Mouse (Mus musculus): ENCODE measurements around the gene Tmem165. TPM values are rescaled to one million over a fixed set of nuclear protein-coding genes. Genes with fewer than 3 reads are reported as not detected.
A peak's percentile ranks its signal among the peaks of the same experiment; 100 is the strongest.

Tmem165 gene
- polyA plus RNA-seq, 1 experiment from 2014 or later, result 127 TPM

- no peak for TF ChIP-seq CTCF (IDR thresholded peaks at IDR 0.05; ENCODE audit: low read depth)
- Histone ChIP-seq H3K9me3 (replicated peaks; ENCODE audit: low read length) (no peaks in the 10 kb centered on the region), H3K27ac (peak overlapping the region; percentile 97), H3K4me2 (ENCODE audit: low read length) (peak overlapping the region; percentile 84), H3K36me3 (ENCODE audit: insufficient read depth, low read length) (no peaks in the 10 kb centered on the region), H3K27me3 (ENCODE audit: insufficient read depth, low read length) (no peaks in the 10 kb centered on the region), H3K9ac (ENCODE audit: low read depth, low read length) (peak overlapping the region; percentile 91), H3K4me1 (replicated peaks; ENCODE audit: insufficient read depth, low read length) (peaks cover 13% of the 10 kb centered on the region; the same call in 1 of the 2 replicates), H3K4me3 (replicated peaks; ENCODE audit: low read depth, low read length) (peak overlapping the region; percentile 87)
- WGBS, result 4% methylated on average over 30 of the region's 38 CpGs
- peak; percentile 82 for DNase-seq (ENCODE audit: low spot score)
- ATAC-seq (replicated peaks; ENCODE audit: low FRiP score, low read depth), result peak; percentile 86
Measured at GRCm38 (mm10) chr5:76184286-76185080, 803 bp downstream of the Tmem165 start.

DNA sequence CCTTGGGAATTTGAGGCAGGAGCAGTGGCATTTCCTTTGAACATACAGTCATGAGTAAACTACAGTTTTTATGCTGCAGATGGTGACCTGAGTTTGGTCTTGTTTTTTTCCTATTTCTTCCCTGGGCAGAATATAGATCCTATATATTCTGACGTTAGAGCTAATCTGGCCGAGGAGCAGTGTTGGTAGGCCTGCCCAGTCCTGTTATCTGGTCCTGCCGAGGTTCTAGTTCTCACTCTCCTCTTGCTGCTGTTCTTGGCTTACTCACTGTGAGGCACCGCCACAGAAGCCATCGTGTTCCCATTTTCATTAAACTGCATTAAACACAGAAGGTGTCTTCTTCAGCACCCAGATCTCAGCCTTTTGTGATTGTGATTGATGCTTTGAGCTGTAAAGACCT, 4.2 kb downstream of the Tmem165 start:
- no peak for ATAC-seq (replicated peaks; ENCODE audit: low FRiP score, low read depth)
- Histone ChIP-seq H3K4me3 (replicated peaks; ENCODE audit: low read depth, low read length) (no peak overlapping the region), H3K4me2 (ENCODE audit: low read length) (no peak overlapping the region), H3K27ac (no peak overlapping the region), H3K27me3 (ENCODE audit: insufficient read depth, low read length) (no peaks in the 10 kb centered on the region), H3K9ac (ENCODE audit: low read depth, low read length) (no peak overlapping the region), H3K9me3 (replicated peaks; ENCODE audit: low read length) (no peaks in the 10 kb centered on the region), H3K4me1 (replicated peaks; ENCODE audit: insufficient read depth, low read length) (peaks cover 13% of the 10 kb centered on the region; the same call in 1 of the 2 replicates), H3K36me3 (ENCODE audit: insufficient read depth, low read length) (no peaks in the 10 kb centered on the region)
- DNase-seq (ENCODE audit: low spot score), result no peak
- 92% methylated on average over 5 of the region's 5 CpGs for WGBS
- no peak for TF ChIP-seq CTCF (IDR thresholded peaks at IDR 0.05; ENCODE audit: low read depth)

GRCm38 (mm10) chr5:76190609-76191008, 6.9 kb downstream of the Tmem165 start:
- Histone ChIP-seq H3K36me3 (ENCODE audit: insufficient read depth, low read length) (peaks cover 3% of the 10 kb centered on the region; the same call in 1 of the 2 replicates), H3K4me3 (replicated peaks; ENCODE audit: low read depth, low read length) (no peak overlapping the region), H3K9me3 (replicated peaks; ENCODE audit: low read length) (no peaks in the 10 kb centered on the region), H3K9ac (ENCODE audit: low read depth, low read length) (no peak overlapping the region), H3K27ac (no peak overlapping the region), H3K4me1 (replicated peaks; ENCODE audit: insufficient read depth, low read length) (peaks cover 6% of the 10 kb centered on the region; the same call in 1 of the 2 replicates), H3K27me3 (ENCODE audit: insufficient read depth, low read length) (no peaks in the 10 kb centered on the region), H3K4me2 (ENCODE audit: low read length) (no peak overlapping the region)
- WGBS, result 90% methylated on average over 4 of the region's 4 CpGs
- ATAC-seq (replicated peaks; ENCODE audit: low FRiP score, low read depth), result no peak
- TF ChIP-seq CTCF (IDR thresholded peaks at IDR 0.05; ENCODE audit: low read depth), result no peak
- no peak for DNase-seq (ENCODE audit: low spot score)

DNA sequence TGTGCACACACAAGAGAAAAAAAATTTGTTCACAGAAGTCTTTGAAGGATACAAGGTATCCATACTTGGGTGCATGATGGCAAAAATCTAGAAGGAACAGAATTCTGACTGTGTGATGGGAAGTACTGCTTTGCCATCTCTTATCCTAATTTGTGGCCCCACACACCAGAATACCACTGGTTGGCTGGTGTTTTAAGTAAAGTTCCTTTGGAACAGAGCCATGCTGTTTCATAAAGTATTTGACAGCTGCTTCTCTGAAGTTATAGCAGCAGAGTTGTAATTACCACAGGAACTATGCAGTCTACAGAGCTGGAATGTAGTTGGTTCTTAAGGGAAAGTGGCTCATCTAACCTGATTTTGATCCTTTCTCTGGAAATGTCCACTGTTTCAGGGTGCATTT, 9.4 kb downstream of the Tmem165 start:
- no peaks in the 10 kb centered on the region for H3K27me3 ChIP-seq (ENCODE audit: insufficient read depth, low read length)
- TF ChIP-seq CTCF (IDR thresholded peaks at IDR 0.05; ENCODE audit: low read depth), result no peak
- no peak overlapping the region for H3K4me3 ChIP-seq (replicated peaks; ENCODE audit: low read depth, low read length)
- H3K9ac ChIP-seq (ENCODE audit: low read depth, low read length), result no peak overlapping the region
- peaks cover 3% of the 10 kb centered on the region; the same call in 1 of the 2 replicates for H3K36me3 ChIP-seq (ENCODE audit: insufficient read depth, low read length)
- H3K4me2 ChIP-seq (ENCODE audit: low read length), result no peak overlapping the region
- H3K27ac ChIP-seq, result no peak overlapping the region
- H3K9me3 ChIP-seq (replicated peaks; ENCODE audit: low read length), result no peaks in the 10 kb centered on the region
- 0 out of 2 replicates have a peak, but pooled peaks cover under 1% of the 10 kb centered on the region for H3K4me1 ChIP-seq (replicated peaks; ENCODE audit: insufficient read depth, low read length)
- ATAC-seq (replicated peaks; ENCODE audit: low FRiP score, low read depth) (no peak), DNase-seq (ENCODE audit: low spot score) (no peak)

DNA sequence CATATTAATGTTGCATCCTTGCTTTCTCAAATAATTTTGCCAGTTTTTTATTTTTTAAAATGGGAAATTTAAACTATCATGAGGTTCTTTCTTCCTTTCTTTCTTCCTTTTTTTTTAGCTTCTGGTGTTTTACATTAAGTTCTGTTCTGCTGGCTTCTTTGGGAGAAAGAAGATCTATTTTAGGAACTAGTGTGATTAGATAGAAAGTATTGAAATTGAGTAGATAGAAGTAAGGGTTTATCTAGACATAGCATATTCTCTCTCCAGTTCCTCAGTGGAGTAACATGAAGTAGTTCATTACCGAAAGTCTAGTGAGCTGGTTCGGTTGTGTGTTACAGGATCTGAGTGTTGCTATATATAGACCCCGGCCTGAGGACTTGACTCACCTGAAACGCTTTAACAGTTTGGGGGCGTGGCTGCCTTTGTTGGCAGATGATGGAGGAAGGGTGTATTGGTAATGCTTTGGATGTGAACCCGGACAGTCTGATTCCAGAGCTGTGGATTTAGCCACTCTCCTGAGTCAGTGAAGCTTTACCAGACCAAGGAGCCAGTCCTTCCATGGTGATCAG, 10.8 kb downstream of the Tmem165 start:
- H3K9ac ChIP-seq (ENCODE audit: low read depth, low read length), result no peak overlapping the region
- H3K36me3 ChIP-seq (ENCODE audit: insufficient read depth, low read length), result peaks cover 6% of the 10 kb centered on the region; the same call in 1 of the 2 replicates
- no peak overlapping the region for H3K4me3 ChIP-seq (replicated peaks; ENCODE audit: low read depth, low read length)
- DNase-seq (ENCODE audit: low spot score), result no peak
- H3K27ac ChIP-seq, result no peak overlapping the region
- H3K9me3 ChIP-seq (replicated peaks; ENCODE audit: low read length), result no peaks in the 10 kb centered on the region
- H3K4me2 ChIP-seq (ENCODE audit: low read length), result no peak overlapping the region
- 62% methylated on average over 6 of the region's 6 CpGs for WGBS
- no peaks in the 10 kb centered on the region for H3K27me3 ChIP-seq (ENCODE audit: insufficient read depth, low read length)
- H3K4me1 ChIP-seq (replicated peaks; ENCODE audit: insufficient read depth, low read length), result no peaks in the 10 kb centered on the region
- TF ChIP-seq CTCF (IDR thresholded peaks at IDR 0.05; ENCODE audit: low read depth), result no peak
- ATAC-seq (replicated peaks; ENCODE audit: low FRiP score, low read depth), result no peak

DNA sequence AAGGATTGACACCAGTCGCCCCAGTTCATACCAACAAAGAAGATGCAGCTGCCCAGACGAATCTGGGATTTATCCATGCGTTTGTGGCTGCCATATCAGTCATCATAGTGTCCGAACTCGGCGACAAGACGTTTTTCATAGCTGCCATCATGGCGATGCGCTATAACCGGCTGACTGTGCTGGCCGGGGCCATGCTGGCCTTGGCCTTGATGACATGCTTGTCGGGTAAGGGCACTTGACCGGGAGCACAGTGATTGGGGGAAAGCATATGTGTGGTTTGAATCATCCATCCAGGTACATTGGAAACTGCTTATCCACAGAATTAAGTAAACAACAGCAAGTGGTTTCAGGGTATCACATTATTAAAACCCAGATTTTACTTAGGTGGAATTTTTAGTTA, 15.7 kb downstream of the Tmem165 start:
- H3K27ac ChIP-seq, result no peak overlapping the region
- no peak overlapping the region for H3K9ac ChIP-seq (ENCODE audit: low read depth, low read length)
- H3K4me2 ChIP-seq (ENCODE audit: low read length), result no peak overlapping the region
- WGBS, result 90% methylated on average over 13 of the region's 13 CpGs
- H3K4me3 ChIP-seq (replicated peaks; ENCODE audit: low read depth, low read length), result no peak overlapping the region
- TF ChIP-seq CTCF (IDR thresholded peaks at IDR 0.05; ENCODE audit: low read depth), result no peak
- H3K9me3 ChIP-seq (replicated peaks; ENCODE audit: low read length), result no peaks in the 10 kb centered on the region
- no peak for DNase-seq (ENCODE audit: low spot score)
- no peaks in the 10 kb centered on the region for H3K4me1 ChIP-seq (replicated peaks; ENCODE audit: insufficient read depth, low read length)
- peaks cover 36% of the 10 kb centered on the region for H3K36me3 ChIP-seq (ENCODE audit: insufficient read depth, low read length)
- H3K27me3 ChIP-seq (ENCODE audit: insufficient read depth, low read length), result no peaks in the 10 kb centered on the region
- ATAC-seq (replicated peaks; ENCODE audit: low FRiP score, low read depth), result no peak
